Mouse (Mus musculus) right cerebral cortex, adult 18-20 months (tissue): ENCODE measurements at regions not wholly inside any gene's neighbourhood (a gene's known extent, or its start where the extent isn't known, plus 50 kb on each side); places are given as distances from the start of the nearest gene placed in this dataset.

Source experiments
- DNase-seq: peaks from one replicate; pipeline ENCODE4 v3.0.0; 2022; ENCODE audit warnings: mixed read lengths

- DNase-seq: peak; percentile 24
Observed at GRCm38 (mm10) chr1:28453469-28453868, 326.6 kb downstream of the Gm597 start.

GRCm38 (mm10) chr1:28425371-28425770, 354.7 kb downstream of the Gm597 start:
- DNase-seq: no peak
